Mouse (Mus musculus) lung, postnatal 36 days (tissue): ENCODE results near the gene Slc25a17.

Experiments used
- DNase-seq: peaks from one replicate; pipeline ENCODE4 v3.0.0; 2022; ENCODE audit warnings: mixed read lengths

Slc25a17 gene

DNA sequence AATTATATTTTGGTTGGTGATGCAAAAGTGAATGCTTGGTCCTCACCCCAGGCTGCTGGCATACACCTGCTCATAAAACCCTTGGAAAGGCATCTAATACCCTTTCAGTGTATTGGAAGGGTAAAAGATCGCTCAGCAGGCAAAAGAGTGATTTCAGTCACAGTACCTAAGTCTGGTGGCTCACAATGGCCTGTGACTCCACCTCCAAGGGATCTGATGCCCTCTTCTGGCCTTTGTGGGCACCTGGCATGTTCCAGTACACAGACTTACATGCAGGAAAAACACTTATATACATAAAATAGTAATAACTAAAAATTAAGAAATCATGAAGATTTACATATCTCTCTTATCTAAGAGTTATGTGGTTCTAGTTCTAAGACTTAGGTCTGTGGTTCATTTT is 8.0 kb downstream of the Slc25a17 start:
- DNase-seq = peak; percentile 48

DNA sequence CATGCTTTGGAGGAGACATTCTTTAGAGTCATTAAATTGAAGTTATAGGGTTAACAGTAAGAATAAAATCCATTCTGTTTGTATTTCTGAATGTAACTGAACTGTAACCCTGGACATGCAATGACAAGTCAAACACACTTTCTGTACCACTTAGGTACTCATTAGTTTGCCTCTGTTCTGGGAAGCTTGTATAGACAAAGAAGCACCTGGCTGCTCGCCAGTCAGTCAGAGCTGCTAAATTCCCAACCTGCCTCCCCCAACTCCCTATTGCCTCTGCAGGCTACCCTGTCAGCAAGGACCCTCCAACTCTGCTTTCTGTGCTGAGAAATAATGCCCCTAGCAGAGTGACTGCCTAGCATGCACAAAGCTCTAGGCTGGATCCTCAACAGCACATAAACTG is 10.2 kb downstream of the Slc25a17 start:
- no peak for DNase-seq

DNA sequence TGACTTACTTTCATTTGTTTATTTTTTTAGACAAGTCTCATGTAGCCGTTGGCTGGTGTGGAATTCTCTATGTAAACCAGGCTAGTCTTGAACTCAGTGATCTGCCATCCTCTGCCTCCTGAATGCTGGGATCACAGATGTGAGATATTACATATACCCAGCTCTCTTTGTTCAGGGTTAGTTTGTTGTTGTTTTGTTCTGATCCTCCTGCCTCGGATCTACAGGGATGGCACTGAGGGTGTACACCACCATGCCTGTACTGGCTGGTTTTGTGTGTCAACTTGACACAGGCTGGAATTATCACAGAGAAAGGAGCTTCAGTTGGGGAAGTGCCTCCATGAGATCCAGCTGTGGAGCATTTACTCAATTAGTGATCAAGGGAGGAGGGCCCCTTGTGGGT is 12.2 kb downstream of the Slc25a17 start:
- no peak for DNase-seq

DNA sequence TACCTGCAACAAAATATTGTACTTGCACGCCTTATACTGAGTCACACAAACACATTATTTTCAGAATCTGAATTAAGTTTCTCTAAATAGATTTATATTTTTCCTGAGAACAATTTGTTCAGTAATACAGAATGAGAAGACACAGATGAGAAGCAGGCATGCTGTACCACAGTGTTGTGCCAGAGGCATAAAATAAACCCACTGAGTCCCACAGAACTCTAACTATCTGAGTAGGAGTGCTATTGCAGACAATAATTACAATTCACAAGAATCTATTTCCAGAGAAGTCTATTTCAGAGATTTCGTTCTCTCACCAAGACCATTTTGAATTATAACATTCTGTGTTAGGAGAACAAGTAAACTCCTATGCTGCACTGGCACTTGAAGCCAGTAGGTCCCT is 13.1 kb downstream of the Slc25a17 start:
- DNase-seq = no peak

DNA sequence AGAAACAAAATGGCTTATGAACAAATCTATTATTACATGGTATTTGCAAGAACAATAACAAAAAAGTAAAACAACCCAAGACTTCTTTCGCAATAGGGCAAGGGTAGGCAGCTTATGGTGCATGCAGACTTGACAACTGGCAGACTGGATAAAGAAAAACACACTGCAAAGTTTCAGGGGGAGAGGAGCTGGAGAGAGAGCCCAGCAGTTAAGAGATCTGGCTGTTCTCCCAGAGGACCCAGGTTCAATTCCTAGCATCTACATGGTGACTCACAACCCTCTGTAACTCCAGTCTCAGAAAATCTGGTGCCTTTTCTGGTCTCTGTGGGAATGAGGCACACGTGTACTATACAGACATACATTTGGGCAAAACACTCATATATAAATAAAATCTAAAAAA is 19.2 kb downstream of the Slc25a17 start:
- peak; percentile 32 for DNase-seq

DNA sequence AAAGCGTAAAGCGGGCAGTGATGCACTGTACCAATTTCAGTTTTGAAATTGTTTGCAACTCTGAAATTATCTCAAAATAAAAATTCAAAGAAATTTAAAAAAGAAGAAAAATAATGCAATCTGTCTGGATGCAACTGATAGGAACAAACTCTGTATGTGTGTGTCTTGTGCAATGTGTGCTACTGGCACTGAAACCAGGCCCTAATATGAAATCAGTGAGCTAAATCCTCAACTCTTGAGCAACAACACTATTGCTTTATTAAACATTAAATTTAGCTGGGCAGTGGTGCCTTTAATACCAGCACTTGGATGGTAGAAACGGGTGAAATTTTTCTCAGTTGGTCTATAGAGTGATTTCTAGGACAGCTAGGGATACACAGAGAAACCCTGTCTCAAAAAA is 21.5 kb downstream of the Slc25a17 start:
- DNase-seq = peak; percentile 45

DNA sequence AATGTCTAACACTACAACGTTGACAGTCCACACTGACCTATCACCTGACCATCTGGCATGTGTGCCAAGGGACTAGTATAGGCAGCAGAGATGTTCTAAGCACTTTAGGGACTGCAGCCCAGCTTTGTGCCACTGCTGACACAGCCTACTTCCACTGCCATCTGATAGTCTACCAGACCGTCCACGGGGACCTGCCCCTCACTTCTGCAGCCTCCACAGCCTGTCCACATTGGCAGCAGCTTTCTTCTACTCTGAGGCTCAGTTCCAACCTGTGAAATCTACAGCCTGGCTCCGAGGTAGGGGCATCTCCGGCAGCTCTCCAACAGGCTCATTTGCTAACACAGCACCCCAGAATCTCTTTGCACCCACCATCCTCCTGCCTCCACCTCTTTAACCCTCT is 24.1 kb downstream of the Slc25a17 start:
- DNase-seq = no peak

DNA sequence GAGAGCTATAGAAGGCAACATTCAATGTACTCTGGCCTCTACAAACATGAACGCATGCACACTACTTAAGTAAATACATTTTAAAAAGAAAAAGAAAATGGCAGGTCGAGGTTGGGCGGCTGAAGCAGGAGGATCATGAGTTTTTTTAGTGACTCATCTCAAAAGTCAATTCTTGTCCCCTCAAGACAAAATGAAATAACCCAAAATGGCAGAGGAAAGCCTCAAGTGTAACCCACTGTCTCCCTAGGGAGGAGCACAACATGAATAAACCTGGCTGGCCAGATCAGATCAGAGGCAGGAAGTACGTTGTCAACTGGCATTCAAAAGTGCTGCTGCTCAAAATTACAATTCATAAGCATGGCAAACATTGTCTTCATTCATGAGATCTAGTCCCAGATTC is 28.1 kb downstream of the Slc25a17 start:
- DNase-seq = no peak

DNA sequence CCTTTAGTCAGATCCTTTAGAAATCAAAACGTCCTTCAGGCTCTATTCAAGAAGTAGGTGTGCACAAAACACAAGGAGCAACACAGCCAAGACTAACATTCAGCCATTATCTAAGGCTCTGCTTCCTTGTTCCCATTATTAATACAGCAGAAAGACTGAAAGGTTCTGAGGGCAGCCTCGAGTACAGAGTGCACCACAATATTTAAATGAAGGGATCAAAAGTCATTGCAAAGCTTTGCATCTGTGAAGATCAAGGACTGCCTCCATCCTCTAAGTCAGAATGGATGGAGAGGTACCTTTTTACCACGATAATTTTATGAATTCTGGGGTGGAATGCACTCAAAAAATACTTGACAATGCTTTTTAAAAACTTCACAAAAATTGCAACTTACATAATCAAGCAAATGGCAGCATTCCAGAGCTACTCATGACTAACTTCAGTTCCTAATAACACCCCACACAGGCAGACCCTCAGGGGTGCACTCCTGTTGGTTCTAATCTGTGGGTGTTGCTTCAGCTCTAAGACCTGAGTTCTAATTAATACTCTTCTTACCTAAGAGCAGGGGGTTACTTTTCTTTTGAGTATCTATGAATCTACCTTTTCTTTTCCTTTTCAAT is 29.7 kb downstream of the Slc25a17 start:
- DNase-seq = no peak

DNA sequence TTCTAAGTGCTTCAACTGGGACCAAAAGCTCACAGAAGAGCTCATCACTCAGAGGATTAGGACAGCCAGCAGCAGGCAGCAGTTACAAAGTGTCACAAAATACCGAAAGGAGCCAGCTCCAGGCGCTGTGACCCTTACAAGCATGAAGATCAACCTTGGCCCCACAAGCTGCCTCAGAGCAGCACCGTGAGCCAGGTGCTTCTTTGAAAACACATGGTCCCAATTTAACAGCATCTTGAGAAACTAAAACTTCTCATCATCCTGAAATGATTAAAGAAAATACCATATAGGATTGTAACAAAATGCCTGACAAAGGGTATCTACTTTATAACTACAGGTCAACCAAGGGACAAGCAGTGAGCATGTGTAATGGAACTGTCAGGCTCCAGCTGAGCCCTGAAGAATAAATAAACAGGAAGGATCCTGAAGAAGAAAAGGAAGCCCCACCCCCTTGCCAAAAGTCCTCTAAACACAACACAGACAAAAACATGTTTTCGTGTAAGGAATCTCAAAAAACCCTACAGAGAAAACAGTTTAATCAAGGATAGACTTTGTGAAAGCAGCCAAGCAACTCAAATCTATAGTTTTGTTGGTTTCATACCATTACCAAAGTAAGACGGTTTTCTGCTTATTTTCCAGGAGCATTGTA is 30.8 kb downstream of the Slc25a17 start:
- DNase-seq = peak; percentile 77

DNA sequence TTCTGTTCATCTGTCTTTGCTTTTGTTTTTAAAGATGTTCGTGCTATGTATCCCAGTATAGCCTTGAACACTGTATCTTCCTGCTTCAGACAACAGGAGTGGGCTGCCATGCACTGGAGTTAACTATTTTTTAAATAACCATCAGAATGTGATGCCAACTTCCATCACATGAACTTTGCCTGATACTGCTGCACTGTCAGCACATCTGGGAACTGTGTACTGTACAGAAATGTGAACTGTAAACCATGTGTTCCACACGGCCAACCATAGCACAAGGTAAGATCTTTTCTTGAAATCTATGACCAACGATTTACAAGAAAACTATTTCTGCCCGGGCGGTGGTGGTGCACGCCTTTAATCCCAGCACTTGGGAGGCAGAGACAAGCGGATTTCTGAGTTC is 33.1 kb downstream of the Slc25a17 start:
- no peak for DNase-seq

DNA sequence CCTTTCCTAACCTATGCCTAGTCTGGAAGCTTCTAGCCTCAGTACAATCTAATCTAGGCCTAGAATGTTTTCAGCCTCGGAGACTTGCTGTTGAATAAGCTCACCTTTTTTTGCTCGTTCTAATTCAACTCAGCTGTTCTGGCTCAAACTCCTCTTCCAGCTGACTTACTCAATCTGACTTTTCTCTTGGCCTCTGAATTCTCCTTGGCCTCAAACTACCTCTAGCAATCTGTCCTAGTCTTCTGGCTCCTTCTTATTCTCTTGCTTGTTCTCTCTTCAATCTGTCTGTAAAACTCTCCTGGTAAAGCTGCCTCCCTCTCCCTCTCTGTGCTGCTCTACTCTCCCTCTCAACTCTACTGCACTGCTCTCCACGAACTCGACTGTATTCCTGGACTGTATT is 35.6 kb downstream of the Slc25a17 start:
- no peak for DNase-seq

DNA sequence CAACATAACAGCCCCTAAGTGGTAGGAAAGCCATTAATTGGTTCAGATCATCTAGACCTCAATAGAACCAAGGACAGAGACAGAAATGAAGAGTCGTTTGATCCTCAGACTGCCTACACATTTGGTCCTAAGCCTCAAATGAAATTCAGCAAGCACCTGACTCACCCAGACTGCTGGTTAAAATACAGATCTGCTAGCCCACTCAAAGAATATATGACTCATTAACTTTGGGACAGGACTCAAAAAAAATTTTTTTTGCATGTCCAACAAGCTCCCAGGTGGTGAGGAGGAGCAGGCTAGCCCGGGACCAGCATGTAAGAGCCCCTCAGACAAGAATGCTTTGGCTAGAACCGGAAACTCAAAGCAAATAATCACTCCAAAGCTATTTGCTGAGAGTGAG is 40.5 kb downstream of the Slc25a17 start:
- DNase-seq = no peak

DNA sequence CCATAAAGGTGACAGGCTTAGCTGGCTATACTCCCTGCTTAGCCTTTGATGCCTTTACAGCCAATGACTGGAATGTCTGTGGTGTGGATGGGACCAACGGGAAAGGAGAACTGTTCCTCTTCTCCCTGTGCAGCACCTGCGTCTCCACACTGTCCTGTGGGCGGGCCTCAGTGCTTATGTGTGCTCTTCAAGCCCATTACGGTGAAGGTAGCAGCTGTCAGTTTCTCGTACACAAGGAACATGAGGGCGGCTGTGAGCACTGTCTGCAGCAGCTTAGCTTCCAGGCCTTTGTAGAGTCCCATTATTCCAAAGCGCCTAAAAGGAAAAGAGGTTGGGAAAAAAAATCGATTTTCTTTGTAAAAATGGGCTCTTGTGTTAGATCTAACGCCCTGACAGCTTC is 41.1 kb downstream of the Slc25a17 start:
- DNase-seq = no peak

DNA sequence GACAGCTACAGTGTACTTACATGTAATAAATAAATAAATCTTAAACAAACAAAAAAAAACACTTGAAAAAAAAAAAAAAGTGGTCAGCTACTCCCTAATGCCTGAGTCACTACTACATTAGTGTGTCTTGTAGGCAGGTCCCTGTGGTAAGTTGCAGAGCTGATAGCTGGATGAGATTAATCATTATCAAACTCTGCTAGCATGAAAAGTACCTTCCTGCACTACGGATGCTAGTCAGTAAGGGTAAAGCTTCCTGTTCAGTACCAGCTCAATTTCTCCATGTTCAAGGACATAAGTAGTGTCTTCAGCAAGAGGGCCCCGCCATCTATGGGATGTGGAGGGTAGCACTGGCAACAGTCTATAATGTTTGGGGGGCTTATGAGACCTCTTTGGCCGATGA is 46.7 kb downstream of the Slc25a17 start:
- DNase-seq = no peak

DNA sequence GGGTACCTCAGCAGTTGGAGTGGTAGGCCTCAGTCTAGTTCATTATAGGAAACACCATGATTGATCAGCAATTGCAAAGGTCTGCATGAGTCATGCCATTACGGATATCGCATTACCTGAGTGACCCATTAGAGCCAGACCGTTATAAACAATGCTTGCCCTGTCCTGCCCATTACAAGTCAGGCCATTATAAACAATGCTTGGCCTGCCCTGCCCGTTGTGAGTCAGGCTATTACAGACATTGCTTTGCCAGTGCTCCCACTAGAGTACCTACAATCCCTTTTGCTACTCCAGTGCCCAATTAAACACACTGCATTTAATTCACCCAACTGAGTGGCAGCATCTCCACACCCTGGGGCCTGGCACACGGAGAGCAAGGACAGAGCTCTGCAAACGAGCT is 49.6 kb downstream of the Slc25a17 start:
- no peak for DNase-seq

DNA sequence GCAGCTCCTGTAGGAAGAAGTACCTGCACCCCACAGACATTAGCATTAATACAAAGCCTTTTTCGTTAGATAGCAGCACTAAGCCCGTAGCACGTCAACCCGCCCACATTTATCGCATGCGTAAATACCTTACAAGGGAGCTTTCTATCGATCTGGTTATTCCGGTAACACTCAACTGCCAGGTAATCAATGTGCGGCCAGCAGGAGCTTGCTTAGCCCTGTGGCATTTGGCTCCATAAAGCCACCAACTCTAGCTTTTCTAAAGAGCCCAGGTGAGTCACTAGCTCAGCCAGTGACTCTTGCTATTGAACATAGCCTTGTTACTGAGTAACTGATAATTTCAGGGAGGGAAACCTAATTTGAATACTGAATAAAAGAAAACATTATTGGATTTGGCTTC is 50.3 kb downstream of the Slc25a17 start:
- DNase-seq = no peak

DNA sequence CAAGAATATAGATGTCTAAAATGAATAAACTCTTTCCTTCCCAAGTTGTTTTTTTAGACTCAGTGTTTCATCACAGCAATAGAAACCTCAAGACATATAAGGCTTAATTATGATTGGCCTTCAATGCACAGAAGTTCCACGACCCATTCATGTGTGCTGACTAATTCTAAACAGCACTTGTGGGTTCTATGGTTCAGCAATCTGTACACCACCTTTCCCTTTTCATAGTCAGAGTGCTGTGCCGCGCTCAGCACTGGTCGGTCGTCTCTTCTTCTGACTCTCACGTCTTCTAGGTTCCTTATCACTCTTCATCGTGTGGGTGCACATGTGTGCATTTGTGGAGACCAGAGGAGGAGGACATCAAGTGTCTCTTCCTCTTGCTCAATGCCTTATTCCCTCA is 52.6 kb downstream of the Slc25a17 start:
- no peak for DNase-seq

DNA sequence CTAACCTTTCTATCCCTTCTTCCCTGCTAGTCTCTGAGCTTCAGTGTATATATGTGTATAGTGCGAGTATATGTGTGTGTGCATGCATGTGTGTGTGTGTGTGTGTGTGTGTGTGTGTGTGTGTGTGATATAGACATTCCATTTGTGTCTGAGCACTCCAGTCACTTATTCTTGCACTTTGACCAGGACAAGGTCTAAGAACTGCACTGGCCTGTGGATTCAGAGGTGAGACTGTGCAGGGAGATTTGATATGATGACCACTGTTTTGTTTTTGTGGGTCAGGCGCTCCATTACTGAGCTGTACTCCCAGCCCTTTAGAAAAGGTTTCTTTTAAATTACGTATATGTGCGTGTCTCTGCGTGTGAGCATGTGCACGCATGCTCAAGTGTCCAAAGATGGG is 54.1 kb downstream of the Slc25a17 start:
- no peak for DNase-seq

DNA sequence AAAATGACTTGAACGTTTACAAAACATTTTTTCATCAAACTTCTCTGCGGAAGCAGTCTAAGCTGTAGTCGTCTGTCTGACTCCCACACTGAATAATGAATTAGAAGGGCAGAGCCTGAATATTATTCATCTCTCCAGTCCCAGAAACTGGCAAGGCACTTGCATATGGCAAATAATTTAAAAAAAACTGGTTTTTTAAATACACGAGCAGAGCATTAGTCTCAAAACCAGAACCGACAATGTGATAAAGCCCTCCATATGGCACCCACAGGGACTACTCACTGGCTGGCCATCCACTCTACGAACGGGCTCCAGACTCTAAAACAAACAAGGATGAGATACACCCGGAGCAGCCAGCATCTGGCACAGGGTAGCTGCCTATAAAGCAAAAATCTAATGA is 55.6 kb downstream of the Slc25a17 start:
- no peak for DNase-seq

DNA sequence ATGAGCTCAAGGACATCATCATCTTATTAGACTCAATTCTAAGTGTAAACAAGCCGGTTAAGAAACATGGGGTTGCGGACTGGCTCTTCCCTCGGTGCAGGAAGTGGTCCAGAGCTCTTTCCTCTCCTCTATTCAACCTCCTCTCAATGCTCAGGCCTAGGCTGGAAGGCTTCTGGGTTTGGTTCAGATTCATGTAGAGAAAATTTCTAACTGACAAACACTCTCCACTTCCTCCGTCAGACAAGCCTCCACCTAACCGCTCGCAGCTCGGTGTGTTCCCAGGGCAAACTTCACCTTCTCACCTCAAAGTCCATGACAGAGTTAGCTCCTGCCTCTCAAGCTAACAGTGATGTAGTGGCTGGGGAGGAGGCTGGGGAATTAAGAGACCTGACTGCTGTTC is 56.6 kb downstream of the Slc25a17 start:
- DNase-seq = no peak

DNA sequence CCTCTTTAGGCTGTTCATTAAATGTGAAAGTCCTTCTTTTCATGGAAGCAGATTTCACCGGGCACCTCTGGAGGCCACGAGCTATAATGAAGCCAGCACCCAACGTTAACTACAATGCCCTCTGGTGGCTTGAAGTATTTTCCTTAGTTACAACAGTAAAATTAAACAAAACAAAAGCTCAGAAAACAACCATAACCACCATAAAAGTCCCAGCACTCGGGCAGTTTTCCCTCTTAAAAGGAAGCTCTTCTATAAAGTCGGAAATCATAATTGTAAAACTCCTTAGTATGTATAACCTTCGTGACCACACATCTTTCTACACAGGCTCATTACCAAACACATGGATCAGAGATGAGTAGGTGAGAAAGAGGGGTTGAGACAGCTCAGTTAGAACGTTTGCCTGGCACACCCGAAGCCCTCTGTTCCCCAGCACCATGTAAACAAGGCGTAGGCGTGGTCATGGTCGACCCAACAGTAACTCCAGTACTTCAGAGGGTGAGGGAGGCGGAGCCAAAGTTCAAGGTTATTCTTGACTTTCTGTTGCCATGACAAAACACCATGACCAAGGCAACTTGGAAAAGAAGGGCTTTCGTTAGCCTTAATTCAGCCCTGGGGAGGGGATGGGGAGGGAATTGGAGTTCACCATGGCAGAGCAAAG is 58.3 kb downstream of the Slc25a17 start:
- DNase-seq = peak; percentile 82

DNA sequence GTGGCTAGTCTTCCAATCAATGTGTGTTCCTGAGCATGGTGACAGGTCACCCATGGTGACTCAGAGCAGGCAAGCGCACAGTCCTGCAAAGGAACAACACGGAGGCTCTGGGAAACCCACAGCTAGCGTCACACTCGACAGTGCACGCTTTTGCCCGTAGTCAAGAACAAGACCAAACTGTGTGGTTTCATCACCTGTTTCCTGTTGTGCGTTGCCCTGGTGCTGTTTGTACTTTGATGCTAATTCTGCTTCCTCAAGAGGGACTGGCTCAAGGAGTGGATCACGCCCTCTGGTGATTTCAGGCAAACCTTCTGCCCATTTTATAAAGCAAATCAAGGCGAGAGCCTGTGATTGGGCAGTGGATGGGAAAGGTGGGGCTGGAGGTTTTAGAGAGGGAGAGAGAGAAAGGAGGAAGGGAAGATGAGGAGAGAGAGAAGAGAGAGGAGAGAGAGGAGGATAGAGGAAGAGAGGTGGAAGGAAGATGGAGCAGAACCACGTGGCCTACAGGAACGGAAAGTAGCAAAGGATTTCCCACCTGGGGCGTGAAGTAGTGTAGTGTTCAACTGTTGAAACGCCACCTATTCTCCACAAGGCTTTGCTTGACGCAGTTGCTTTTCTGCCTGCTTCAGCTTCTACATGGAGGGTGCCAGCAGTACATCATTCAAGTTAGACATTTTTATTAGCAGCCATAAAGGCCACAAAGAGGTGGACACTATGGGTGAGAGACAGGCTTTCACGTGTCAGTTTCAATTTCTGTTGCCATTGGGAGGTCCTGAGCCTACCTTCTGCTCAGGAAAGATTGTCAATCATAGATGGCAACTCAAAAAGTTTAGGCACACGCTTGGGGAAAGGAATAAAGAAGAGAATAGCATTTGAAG is 59.2 kb downstream of the Slc25a17 start:
- DNase-seq = peak; percentile 73
